Mouse (Mus musculus): ENCODE data around the gene Mgam. TPM values are rescaled to one million over a fixed set of nuclear protein-coding genes. Genes with fewer than 3 reads are reported as not detected.

The Mgam gene
- 3,128 TPM for polyA plus RNA-seq (2014; fragmentation: Illumina TruSeq; extraction: RNeasy Lipid Tissue Mini Kit (QIAGEN cat#74804); ENCODE audit: low replicate concordance)

DNA sequence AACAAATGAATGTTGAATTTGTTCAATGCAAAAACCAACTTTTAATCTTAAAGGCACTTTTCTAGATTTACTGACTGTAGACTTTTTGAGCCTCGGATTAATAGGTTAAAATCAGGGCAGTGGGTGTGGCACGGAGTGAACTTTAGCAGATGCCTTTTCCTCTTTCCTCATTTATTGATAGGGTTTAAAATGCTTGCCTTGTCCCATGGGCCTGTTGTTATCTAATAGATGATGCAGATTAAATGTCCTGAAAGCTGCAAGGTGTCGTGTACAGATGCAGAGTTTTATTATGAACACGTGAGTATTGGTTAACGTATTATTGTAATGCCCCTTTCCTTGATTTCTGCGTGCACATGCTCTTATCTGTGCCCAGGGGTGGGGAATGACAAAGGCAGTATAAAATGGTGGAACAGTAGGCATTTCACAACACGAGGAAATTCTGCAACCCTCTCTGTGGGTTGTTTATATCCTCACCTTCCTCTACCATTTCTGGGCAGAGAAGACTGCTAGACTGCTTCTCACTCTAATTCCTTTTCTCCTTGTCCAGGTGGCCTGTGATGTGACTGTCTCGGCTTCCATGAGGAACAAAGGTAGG, at the start of gene Mgam:
TSS of gene Mgam (plus strand) at position 426 of the 595 bp plus-strand sequence.

GRCm38 (mm10) chr6:40585645-40586044, 43.0 kb upstream of the Mgam start, which contains the start of gene Clec5a:
Gene Clec5a, minus strand, starts transcription at chr6:40585821.

DNA sequence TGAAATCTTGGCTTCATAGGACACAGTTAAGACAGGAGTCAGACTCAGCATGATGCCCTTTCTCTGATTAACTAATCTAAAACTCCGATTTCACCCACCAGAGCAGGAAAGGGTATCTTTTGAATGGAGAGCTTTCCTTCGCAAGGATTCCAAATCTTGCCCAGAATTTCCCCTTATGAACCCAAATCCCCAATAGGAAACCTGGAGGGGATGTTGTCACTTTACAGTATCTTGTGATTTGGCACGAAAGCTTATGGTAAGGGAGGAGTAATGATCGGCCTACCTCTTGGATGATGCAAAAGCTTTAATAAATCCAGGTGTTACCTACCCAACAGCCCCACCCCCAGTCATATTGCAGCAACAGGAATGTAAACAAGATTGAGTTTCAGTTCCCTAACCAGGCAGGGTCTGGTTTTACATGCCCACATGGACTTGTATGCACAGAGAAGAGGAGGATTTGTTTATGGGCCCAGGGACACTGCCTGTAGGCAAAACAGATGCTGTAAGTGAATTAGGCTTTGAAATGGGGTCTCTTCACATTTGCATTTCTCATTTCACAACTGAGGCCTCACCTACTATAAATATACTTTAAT, 15.3 kb upstream of the Mgam start, which contains the start of gene Tas2r138:
TSS of gene Tas2r138 (minus strand) at position 51 of the 593 bp plus-strand sequence.

Other genes starting within 250 kb of the Mgam start
- 12.2 TPM for gene E330009J07Rik, start 192.7 kb upstream of the Mgam start, polyA plus RNA-seq (2014; fragmentation: Illumina TruSeq; extraction: RNeasy Lipid Tissue Mini Kit (QIAGEN cat#74804); ENCODE audit: low replicate concordance)
- 0.63 TPM for gene Wee2, start 189.7 kb upstream of the Mgam start, polyA plus RNA-seq (2014; fragmentation: Illumina TruSeq; extraction: RNeasy Lipid Tissue Mini Kit (QIAGEN cat#74804); ENCODE audit: low replicate concordance)
- gene Ssbp1, start 157.5 kb upstream of the Mgam start, polyA plus RNA-seq (2014; fragmentation: Illumina TruSeq; extraction: RNeasy Lipid Tissue Mini Kit (QIAGEN cat#74804); ENCODE audit: low replicate concordance) = 85.4 TPM
- 0.41 TPM for gene Tas2r137, start 137.6 kb upstream of the Mgam start, polyA plus RNA-seq (2014; fragmentation: Illumina TruSeq; extraction: RNeasy Lipid Tissue Mini Kit (QIAGEN cat#74804); ENCODE audit: low replicate concordance)
- not detected for gene Tas2r108, start 135.3 kb upstream of the Mgam start, polyA plus RNA-seq (2014; fragmentation: Illumina TruSeq; extraction: RNeasy Lipid Tissue Mini Kit (QIAGEN cat#74804); ENCODE audit: low replicate concordance)
- not detected for gene Prss37, start 109.3 kb upstream of the Mgam start, polyA plus RNA-seq (2014; fragmentation: Illumina TruSeq; extraction: RNeasy Lipid Tissue Mini Kit (QIAGEN cat#74804); ENCODE audit: low replicate concordance)
- not detected for gene Olfr461, start 73.8 kb upstream of the Mgam start, polyA plus RNA-seq (2014; fragmentation: Illumina TruSeq; extraction: RNeasy Lipid Tissue Mini Kit (QIAGEN cat#74804); ENCODE audit: low replicate concordance)
- gene Olfr460, start 59.3 kb upstream of the Mgam start, polyA plus RNA-seq (2014; fragmentation: Illumina TruSeq; extraction: RNeasy Lipid Tissue Mini Kit (QIAGEN cat#74804); ENCODE audit: low replicate concordance) = not detected
- gene Clec5a, start 43.0 kb upstream of the Mgam start, polyA plus RNA-seq (2014; fragmentation: Illumina TruSeq; extraction: RNeasy Lipid Tissue Mini Kit (QIAGEN cat#74804); ENCODE audit: low replicate concordance) = 6.9 TPM
- gene Tas2r138, start 15.5 kb upstream of the Mgam start, polyA plus RNA-seq (2014; fragmentation: Illumina TruSeq; extraction: RNeasy Lipid Tissue Mini Kit (QIAGEN cat#74804); ENCODE audit: low replicate concordance) = not detected

Measured in small intestine, adult 10 weeks (tissue).